Mouse (Mus musculus) embryonic fibroblast, embryonic 13.5 days (primary cell): ENCODE measurements around the gene AC134908.4.

ENCODE experiments used
- CTCF ChIP-seq: IDR thresholded peaks from 2 replicates; pipeline ENCODE4 v1.5.1; 2011; ENCODE audit warnings: mild to moderate bottlenecking, control low read depth, low read length, moderate library complexity, borderline replicate concordance; ENCODE audit not compliant: insufficient read depth
- POLR2A ChIP-seq: IDR thresholded peaks from 2 replicates; pipeline ENCODE4 v1.6.1; 2011; ENCODE audit warnings: low read depth, mild to moderate bottlenecking, control low read depth, low read length, moderate library complexity

- TF ChIP-seq CTCF (no peak), POLR2A (peak; percentile 23; the same call in 1 of the 2 replicates)
These were observed 37.8 kb upstream of the AC134908.4 start, which contains the start of gene Stub1 for GRCm38 (mm10) chr17:25833291-25833663.
